Mouse (Mus musculus): ENCODE data around the gene Knstrn.

DNA sequence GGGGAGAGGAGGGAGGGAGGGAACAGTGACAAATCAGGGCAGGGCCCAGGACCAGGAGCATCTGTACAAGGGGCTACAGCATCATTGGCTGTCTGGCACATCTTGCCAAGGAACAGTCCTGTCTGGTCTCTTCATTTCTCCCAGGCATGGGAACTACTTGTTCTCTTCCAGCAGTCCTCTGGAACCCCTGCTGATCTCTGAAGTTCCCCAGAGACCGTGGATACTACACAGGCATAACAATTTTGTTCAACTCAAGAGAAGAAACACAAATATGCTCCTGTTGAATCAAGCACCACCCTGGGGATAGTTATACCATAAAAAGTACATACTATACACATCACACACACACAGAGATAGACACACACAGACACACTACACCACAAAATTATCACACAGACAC lies 32.7 kb upstream of the Knstrn start:
- TF ChIP-seq CTCF (IDR thresholded peaks at IDR 0.05; ENCODE audit: insufficient read depth, low read depth, low read length) (no peak), POLR2A (IDR thresholded peaks at IDR 0.05; ENCODE audit: insufficient read depth, low read depth, low read length) (no peak)
